Mouse (Mus musculus) embryonic facial prominence, embryonic 13.5 days (tissue): ENCODE data around the gene Cbx1. TPM values are rescaled to one million over a fixed set of nuclear protein-coding genes. Genes with fewer than 3 reads are reported as not detected.

Experiments used
- ATAC-seq: fragments of 200-750 bp; cut with Nextera tagmentation; 2 replicates; pipeline ENCODE4 v1.8.0; 2017; ENCODE audit warnings: low read depth; ENCODE audit not compliant: insufficient number of reproducible peaks, insufficient read depth, low FRiP score, low TSS enrichment
- H3K27ac ChIP-seq: fragments of 300-500 bp; sonication (generic); 2 replicates; pipeline ENCODE4 v1.5.1; 2015; ENCODE audit warnings: moderate library complexity, mild to moderate bottlenecking, inconsistent platforms
- H3K27me3 ChIP-seq: fragments of 300-500 bp; sonication (generic); 2 replicates; pipeline ENCODE4 v1.6.1; 2015; ENCODE audit warnings: mild to moderate bottlenecking, inconsistent platforms
- H3K36me3 ChIP-seq: fragments of 300-500 bp; sonication (generic); 2 replicates; pipeline ENCODE4 v1.6.1; 2015; ENCODE audit warnings: mild to moderate bottlenecking, inconsistent platforms
- H3K4me1 ChIP-seq: fragments of 300-500 bp; sonication (generic); 2 replicates; pipeline ENCODE4 v1.6.1; 2015; ENCODE audit warnings: inconsistent platforms
- H3K4me2 ChIP-seq: fragments of 300-500 bp; sonication (generic); 2 replicates; pipeline ENCODE4 v1.6.1; 2015; ENCODE audit warnings: moderate library complexity, mild to moderate bottlenecking, inconsistent platforms
- H3K4me3 ChIP-seq: fragments of 300-500 bp; sonication (generic); 2 replicates; pipeline ENCODE4 v1.5.1; 2015; ENCODE audit warnings: mild to moderate bottlenecking, inconsistent platforms
- H3K9ac ChIP-seq: fragments of 300-500 bp; sonication (generic); 2 replicates; pipeline ENCODE4 v1.6.1; 2015; ENCODE audit warnings: mild to moderate bottlenecking, inconsistent platforms
- H3K9me3 ChIP-seq: fragments of 300-500 bp; sonication (generic); 2 replicates; pipeline ENCODE4 v1.6.1; 2016; ENCODE audit warnings: inconsistent platforms
- WGBS: fragments of 180-500 bp; shearing (Covaris S2); methylation state at CpG from one replicate; pipeline ENCODE4 v1.1.7; 2015; ENCODE audit warnings: mixed read lengths; 5-methylcytosine and 5-hydroxymethylcytosine counted together
- polyA plus RNA-seq: library from polyadenylated mRNA; unstranded; fragments of >200 nt; fragmentation: Nextera tagmentation; extraction: Ambion mirVana; gene quantifications from 2 replicates; pipeline ENCODE4 v1.2.1, GENCODE M21; 2015

Gene Cbx1
- polyA plus RNA-seq, 1 experiment from 2014 or later: 170 TPM

DNA sequence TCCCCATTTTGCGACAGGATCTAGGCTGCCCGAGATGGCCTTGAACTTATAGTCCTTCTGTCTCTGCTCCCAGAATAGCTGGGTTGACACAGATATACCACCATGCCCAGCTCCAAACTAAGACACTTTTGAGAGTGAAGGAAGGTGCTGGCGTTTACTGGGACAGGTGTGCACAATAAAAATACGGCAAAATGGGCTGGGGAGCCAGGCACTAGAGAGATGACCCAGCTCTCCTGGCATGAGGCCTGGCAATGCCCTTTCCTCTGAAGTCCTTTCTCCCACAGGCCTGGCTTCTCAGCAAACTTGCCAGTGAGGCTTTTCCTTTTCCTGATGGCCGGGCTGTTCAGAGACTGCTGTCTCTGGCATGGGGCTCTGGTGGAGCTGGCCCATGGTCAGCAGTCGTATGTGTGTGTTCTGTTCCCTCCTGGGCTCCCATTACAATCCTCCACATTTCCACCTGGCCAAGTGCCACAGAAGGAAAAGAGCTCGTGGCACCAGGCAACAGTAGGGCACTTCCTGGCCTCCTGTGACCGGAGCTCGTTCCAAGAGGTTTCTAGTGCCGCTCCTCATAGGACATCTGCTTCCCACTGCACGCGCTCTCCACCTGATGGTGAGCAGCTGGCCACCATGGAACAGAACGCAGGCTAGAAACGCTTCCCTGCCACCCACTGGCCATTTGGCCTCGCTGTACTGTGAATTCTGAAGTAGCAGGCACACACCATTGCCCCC is 26.0 kb upstream of the Cbx1 start:
- 76% methylated on average over 15 of the region's 15 CpGs for WGBS
- Histone ChIP-seq H3K36me3 (peaks cover 8% of the 10 kb centered on the region), H3K27me3 (no peaks in the 10 kb centered on the region), H3K4me1 (peaks cover 32% of the 10 kb centered on the region), H3K27ac (no peak overlapping the region), H3K9me3 (no peaks in the 10 kb centered on the region), H3K4me2 (no peak overlapping the region), H3K9ac (0 out of 2 replicates have a peak overlapping the region, but pooled peaks have one; percentile 12), H3K4me3 (no peak overlapping the region)
- no peak for ATAC-seq

GRCm38 (mm10) chr11:96764511-96765350 is 24.2 kb upstream of the Cbx1 start:
- ATAC-seq: no peak
- peak overlapping the region; percentile 10; the same call in 1 of the 2 replicates for H3K4me3 ChIP-seq
- peaks cover 36% of the 10 kb centered on the region for H3K4me1 ChIP-seq
- no peaks in the 10 kb centered on the region for H3K27me3 ChIP-seq
- H3K9ac ChIP-seq: peak overlapping the region; percentile 58; the same call in 1 of the 2 replicates
- H3K9me3 ChIP-seq: no peaks in the 10 kb centered on the region
- H3K27ac ChIP-seq: no peak overlapping the region
- 32% methylated on average over 13 of the region's 13 CpGs for WGBS
- peak overlapping the region; percentile 44 for H3K4me2 ChIP-seq
- peaks cover 26% of the 10 kb centered on the region for H3K36me3 ChIP-seq

DNA sequence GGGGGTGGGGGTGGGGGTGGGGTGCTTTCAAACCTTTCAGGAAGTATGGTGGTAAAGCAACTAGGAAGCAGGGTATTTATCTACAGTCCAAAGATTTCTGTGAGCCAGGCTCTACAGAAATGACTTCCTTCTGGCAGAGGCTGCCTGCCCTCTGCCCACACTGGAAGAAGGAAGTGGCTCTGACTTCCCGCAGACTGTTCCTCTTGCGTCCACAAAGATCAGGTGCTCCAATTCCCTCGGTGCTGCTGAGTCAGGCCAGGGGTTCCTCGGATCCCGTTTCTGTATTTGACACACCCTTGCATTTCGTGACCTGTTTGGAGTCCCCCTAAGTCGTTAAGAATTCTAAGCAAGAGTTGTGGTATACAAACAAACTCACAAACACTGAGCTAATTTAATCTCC is 23.3 kb upstream of the Cbx1 start:
- Histone ChIP-seq H3K4me1 (peaks cover 36% of the 10 kb centered on the region), H3K27me3 (no peaks in the 10 kb centered on the region), H3K9ac (no peak overlapping the region), H3K36me3 (peaks cover 35% of the 10 kb centered on the region), H3K4me2 (no peak overlapping the region), H3K9me3 (no peaks in the 10 kb centered on the region), H3K27ac (no peak overlapping the region), H3K4me3 (no peak overlapping the region)
- ATAC-seq: no peak
- 76% methylated on average over 7 of the region's 7 CpGs for WGBS

- 84% methylated on average over 12 of the region's 12 CpGs for WGBS
- H3K27ac ChIP-seq: peak overlapping the region; percentile 13; the same call in 1 of the 2 replicates
- H3K4me3 ChIP-seq: no peak overlapping the region
- H3K36me3 ChIP-seq: peaks cover 44% of the 10 kb centered on the region
- no peak overlapping the region for H3K4me2 ChIP-seq
- ATAC-seq: no peak
- H3K9ac ChIP-seq: 0 out of 2 replicates have a peak overlapping the region, but pooled peaks have one; percentile 4
- peaks cover 36% of the 10 kb centered on the region for H3K4me1 ChIP-seq
- no peaks in the 10 kb centered on the region for H3K27me3 ChIP-seq
- H3K9me3 ChIP-seq: no peaks in the 10 kb centered on the region
These were observed 22.4 kb upstream of the Cbx1 start for GRCm38 (mm10) chr11:96766555-96766954.

DNA sequence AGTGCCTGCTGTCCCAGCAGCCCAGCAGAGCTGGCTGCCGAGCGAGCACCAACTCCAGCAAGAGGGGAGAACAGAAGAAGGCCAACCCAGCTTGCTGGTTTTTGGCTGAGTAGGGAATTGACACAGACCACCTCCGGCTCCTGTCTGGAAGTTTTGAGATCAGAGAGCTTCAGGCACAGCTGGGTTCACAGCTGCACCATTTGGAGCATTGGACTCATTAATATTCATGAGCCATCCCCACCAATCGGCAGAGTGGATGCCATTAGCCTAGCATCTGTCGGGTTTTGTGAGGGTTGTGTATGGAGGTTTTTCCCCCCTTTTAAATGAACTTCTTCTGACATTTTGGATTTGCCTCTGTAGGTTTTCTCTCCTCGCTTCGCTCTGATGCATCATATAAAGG is 21.8 kb upstream of the Cbx1 start:
- ATAC-seq: no peak
- H3K27me3 ChIP-seq: no peaks in the 10 kb centered on the region
- 52% methylated on average over 7 of the region's 7 CpGs for WGBS
- H3K36me3 ChIP-seq: peaks cover 50% of the 10 kb centered on the region
- no peak overlapping the region for H3K4me3 ChIP-seq
- no peaks in the 10 kb centered on the region for H3K9me3 ChIP-seq
- H3K9ac ChIP-seq: 0 out of 2 replicates have a peak overlapping the region, but pooled peaks have one; percentile 4
- H3K4me1 ChIP-seq: peaks cover 36% of the 10 kb centered on the region
- H3K27ac ChIP-seq: peak overlapping the region; percentile 13; the same call in 1 of the 2 replicates
- H3K4me2 ChIP-seq: no peak overlapping the region

- H3K4me3 ChIP-seq: no peak overlapping the region
- no peaks in the 10 kb centered on the region for H3K27me3 ChIP-seq
- WGBS: 57% methylated on average over 9 of the region's 9 CpGs
- no peak overlapping the region for H3K27ac ChIP-seq
- H3K4me1 ChIP-seq: peaks cover 32% of the 10 kb centered on the region
- no peak for ATAC-seq
- no peak overlapping the region for H3K4me2 ChIP-seq
- peaks cover 61% of the 10 kb centered on the region for H3K36me3 ChIP-seq
- 0 out of 2 replicates have a peak overlapping the region, but pooled peaks have one; percentile 51 for H3K9ac ChIP-seq
- H3K9me3 ChIP-seq: no peaks in the 10 kb centered on the region
These were observed 20.7 kb upstream of the Cbx1 start for GRCm38 (mm10) chr11:96768240-96768639.

GRCm38 (mm10) chr11:96771274-96771975 is 17.5 kb upstream of the Cbx1 start:
- Histone ChIP-seq H3K4me2 (no peak overlapping the region), H3K9ac (no peak overlapping the region), H3K27ac (no peak overlapping the region), H3K4me1 (peaks cover 31% of the 10 kb centered on the region), H3K36me3 (peaks cover 64% of the 10 kb centered on the region), H3K4me3 (no peak overlapping the region), H3K27me3 (no peaks in the 10 kb centered on the region), H3K9me3 (no peaks in the 10 kb centered on the region)
- 90% methylated on average over 9 of the region's 9 CpGs for WGBS
- ATAC-seq: no peak

- Histone ChIP-seq H3K4me3 (no peak overlapping the region), H3K27me3 (no peaks in the 10 kb centered on the region), H3K36me3 (peaks cover 61% of the 10 kb centered on the region), H3K9ac (no peak overlapping the region), H3K27ac (no peak overlapping the region), H3K4me2 (no peak overlapping the region), H3K9me3 (no peaks in the 10 kb centered on the region), H3K4me1 (peaks cover 32% of the 10 kb centered on the region)
- no peak for ATAC-seq
- 91% methylated on average over 9 of the region's 9 CpGs for WGBS
These were observed 16.5 kb upstream of the Cbx1 start for GRCm38 (mm10) chr11:96772413-96772812.

DNA sequence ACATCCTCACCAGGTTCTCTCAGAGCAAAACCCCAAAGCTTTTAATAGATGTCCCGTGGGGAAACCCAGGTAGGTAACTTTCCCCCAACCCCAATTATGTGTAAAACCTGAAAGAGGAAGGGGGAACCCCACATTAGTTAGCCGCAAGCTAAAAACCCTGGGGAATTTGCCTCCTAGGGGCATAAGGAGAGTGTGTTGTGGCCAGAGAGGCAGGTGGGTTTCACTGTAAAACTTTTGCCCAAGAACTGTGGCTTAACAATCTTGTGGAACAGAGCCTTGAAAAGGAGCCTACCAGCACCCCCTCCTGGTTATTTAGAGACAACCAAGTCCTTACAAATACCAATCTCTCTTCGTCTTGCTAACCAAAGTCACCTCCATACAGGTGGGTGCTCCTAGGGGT is 14.4 kb upstream of the Cbx1 start:
- WGBS: 87% methylated on average over 3 of the region's 3 CpGs
- Histone ChIP-seq H3K27me3 (no peaks in the 10 kb centered on the region), H3K9me3 (no peaks in the 10 kb centered on the region), H3K9ac (no peak overlapping the region), H3K4me3 (no peak overlapping the region), H3K36me3 (peaks cover 40% of the 10 kb centered on the region), H3K4me2 (0 out of 2 replicates have a peak overlapping the region, but pooled peaks have one; percentile 1), H3K27ac (peak overlapping the region; percentile 28; the same call in 1 of the 2 replicates), H3K4me1 (peaks cover 22% of the 10 kb centered on the region)
- no peak for ATAC-seq

DNA sequence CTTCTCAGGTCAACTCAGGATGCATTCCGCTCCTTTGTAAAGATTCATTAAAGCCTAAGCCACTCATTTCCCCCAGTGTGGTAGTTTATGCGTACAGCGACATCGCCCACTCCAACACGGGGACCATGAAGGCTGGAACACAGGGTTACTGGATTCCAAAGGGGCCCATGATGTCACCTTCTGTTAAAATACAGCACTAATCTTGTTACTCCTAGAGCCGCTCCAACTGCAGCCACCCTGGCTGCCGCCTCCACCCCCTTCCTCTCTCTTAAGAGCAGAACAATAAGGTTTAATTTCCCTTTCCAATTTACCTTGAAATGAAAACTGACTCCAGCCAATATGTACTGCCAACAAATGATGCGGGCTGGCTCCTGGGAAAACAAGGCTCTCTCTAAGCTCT is 13.9 kb upstream of the Cbx1 start:
- WGBS: 83% methylated on average over 8 of the region's 8 CpGs
- 0 out of 2 replicates have a peak overlapping the region, but pooled peaks have one; percentile 1 for H3K4me2 ChIP-seq
- ATAC-seq: no peak

GRCm38 (mm10) chr11:96775665-96776064 is 13.3 kb upstream of the Cbx1 start:
- Histone ChIP-seq H3K9me3 (no peaks in the 10 kb centered on the region), H3K4me3 (no peak overlapping the region), H3K36me3 (peaks cover 28% of the 10 kb centered on the region), H3K4me1 (peaks cover 22% of the 10 kb centered on the region), H3K4me2 (0 out of 2 replicates have a peak overlapping the region, but pooled peaks have one; percentile 5), H3K27ac (no peak overlapping the region; the same call in 1 of the 2 replicates), H3K27me3 (no peaks in the 10 kb centered on the region), H3K9ac (no peak overlapping the region)
- no peak for ATAC-seq
- WGBS: 75% methylated on average over 7 of the region's 7 CpGs

More for the DNA sequence above, 13.9 kb upstream of the Cbx1 start:
- Histone ChIP-seq H3K27ac (peak overlapping the region; percentile 28; the same call in 1 of the 2 replicates), H3K9ac (no peak overlapping the region), H3K27me3 (no peaks in the 10 kb centered on the region), H3K9me3 (no peaks in the 10 kb centered on the region), H3K36me3 (peaks cover 34% of the 10 kb centered on the region), H3K4me3 (no peak overlapping the region), H3K4me1 (peaks cover 22% of the 10 kb centered on the region)
